ENCODE assay signal across 10 mouse cellular contexts in genomic region chr2:5451654-5452053, GRCm38 (mm10).
DNase-seq lines count a peak whose midpoint lies in the region; ATAC-seq and TF ChIP-seq lines count a peak whose summit lies in the region.
"Had no signal": no experiment of that assay in that cellular context is flagged by ENCODE, and none has a peak within 500 bp of the region (broad histone marks: within the 10 kb centered on the region; RNA-seq: fewer than 3 reads in every experiment).

No protein-coding gene starts in this region.

- no peak overlapping the region for H3K9ac ChIP-seq in forebrain, postnatal 0 days
- no peak overlapping the region for H3K9ac ChIP-seq in forebrain, embryonic 15.5 days (replicated peaks)
- no peak overlapping the region for H3K9ac ChIP-seq in liver, postnatal 0 days (replicated peaks)
- no peak overlapping the region for H3K9ac ChIP-seq in liver, embryonic 12.5 days
- H3K9ac ChIP-seq in midbrain, postnatal 0 days (replicated peaks; ENCODE audit: low read length, poor library complexity, severe bottlenecking) = no peak overlapping the region
- H3K9ac ChIP-seq: stomach, embryonic 15.5 days had no signal

- 96% methylated on average over 2 of the region's 2 CpGs for WGBS in forebrain, postnatal 0 days
- 96% methylated on average over 2 of the region's 2 CpGs for WGBS in forebrain, embryonic 15.5 days
- 85% methylated on average over 2 of the region's 2 CpGs for WGBS in liver, postnatal 0 days (ENCODE audit: insufficient replicate concordance)
- WGBS in liver, embryonic 12.5 days (ENCODE audit: insufficient replicate concordance) = 79% methylated on average over 2 of the region's 2 CpGs
- WGBS in midbrain, postnatal 0 days = 92% methylated on average over 2 of the region's 2 CpGs

- no peak overlapping the region for H3K4me2 ChIP-seq in forebrain, postnatal 0 days (ENCODE audit: low read depth)
- no peak overlapping the region for H3K4me2 ChIP-seq in forebrain, embryonic 15.5 days (replicated peaks)
- no peak overlapping the region for H3K4me2 ChIP-seq in liver, postnatal 0 days (ENCODE audit: low read depth, low read length)
- no peak overlapping the region for H3K4me2 ChIP-seq in liver, embryonic 12.5 days
- no peak overlapping the region for H3K4me2 ChIP-seq in midbrain, postnatal 0 days (ENCODE audit: low read depth, low read length, poor library complexity, severe bottlenecking)
- H3K4me2 ChIP-seq: stomach, embryonic 15.5 days had no signal

- no peaks in the 10 kb centered on the region for H3K36me3 ChIP-seq in forebrain, postnatal 0 days (ENCODE audit: insufficient read depth)
- H3K36me3 ChIP-seq in forebrain, embryonic 15.5 days = no peaks in the 10 kb centered on the region
- H3K36me3 ChIP-seq in liver, postnatal 0 days (replicated peaks; ENCODE audit: insufficient read depth, low read length) = no peaks in the 10 kb centered on the region
- H3K36me3 ChIP-seq in liver, embryonic 12.5 days = no peaks in the 10 kb centered on the region
- no peaks in the 10 kb centered on the region for H3K36me3 ChIP-seq in midbrain, postnatal 0 days (ENCODE audit: insufficient read depth, low read length)
- H3K36me3 ChIP-seq: stomach, embryonic 15.5 days had no signal

- DNase-seq in forebrain, postnatal 0 days = peak; percentile 74
- no peak for DNase-seq in liver, postnatal 0 days
- DNase-seq in midbrain, postnatal 0 days (ENCODE audit: low spot score) = peak; percentile 71
- no peak for DNase-seq in frontal cortex, postnatal 14 days (ENCODE audit: low spot score in 2 of 2)

- TF ChIP-seq CTCF in forebrain, postnatal 0 days (IDR thresholded peaks at IDR 0.05; ENCODE audit: low read depth) = peak; percentile 80
- TF ChIP-seq CTCF in liver, postnatal 0 days (IDR thresholded peaks at IDR 0.05; ENCODE audit: low read depth) = peak; percentile 74
- peak; percentile 87 for TF ChIP-seq CTCF in midbrain, postnatal 0 days (IDR thresholded peaks at IDR 0.05)

- TF ChIP-seq EP300 in liver, postnatal 0 days (IDR thresholded peaks at IDR 0.05; ENCODE audit: low read depth) = no peak

- H3K9me3 ChIP-seq in forebrain, postnatal 0 days (ENCODE audit: low read length) = no peaks in the 10 kb centered on the region
- no peaks in the 10 kb centered on the region for H3K9me3 ChIP-seq in forebrain, embryonic 15.5 days
- no peaks in the 10 kb centered on the region for H3K9me3 ChIP-seq in liver, postnatal 0 days (ENCODE audit: low read length)
- H3K9me3 ChIP-seq in liver, embryonic 12.5 days (replicated peaks) = no peaks in the 10 kb centered on the region
- H3K9me3 ChIP-seq in midbrain, postnatal 0 days (ENCODE audit: low read length) = no peaks in the 10 kb centered on the region
- H3K9me3 ChIP-seq: megakaryocyte, embryonic 14.5 days; stomach, embryonic 15.5 days had no signal

- H3K27ac ChIP-seq in forebrain, postnatal 0 days (ENCODE audit: low read depth, low read length) = no peak overlapping the region
- H3K27ac ChIP-seq in forebrain, embryonic 15.5 days (replicated peaks) = no peak overlapping the region
- H3K27ac ChIP-seq in liver, postnatal 0 days (ENCODE audit: low read depth) = no peak overlapping the region
- H3K27ac ChIP-seq in liver, embryonic 12.5 days = no peak overlapping the region
- H3K27ac ChIP-seq in midbrain, postnatal 0 days (ENCODE audit: low read depth, low read length) = no peak overlapping the region
- H3K27ac ChIP-seq: stomach, embryonic 15.5 days had no signal

- 0 out of 2 replicates have a peak, but pooled peaks cover 7% of the 10 kb centered on the region for H3K4me1 ChIP-seq in forebrain, postnatal 0 days (ENCODE audit: insufficient read depth)
- H3K4me1 ChIP-seq in forebrain, embryonic 15.5 days = no peaks in the 10 kb centered on the region
- H3K4me1 ChIP-seq in liver, postnatal 0 days (ENCODE audit: insufficient read depth) = 0 out of 2 replicates have a peak, but pooled peaks cover 2% of the 10 kb centered on the region
- peaks cover 6% of the 10 kb centered on the region for H3K4me1 ChIP-seq in liver, embryonic 12.5 days
- H3K4me1 ChIP-seq in midbrain, postnatal 0 days (ENCODE audit: insufficient read depth, low read length) = no peaks in the 10 kb centered on the region
- H3K4me1 ChIP-seq: megakaryocyte, embryonic 14.5 days had no signal

- H3K4me3 ChIP-seq in forebrain, postnatal 0 days (ENCODE audit: low read depth, low read length) = no peak overlapping the region
- no peak overlapping the region for H3K4me3 ChIP-seq in forebrain, embryonic 15.5 days
- no peak overlapping the region for H3K4me3 ChIP-seq in liver, postnatal 0 days (ENCODE audit: low read depth, low read length)
- H3K4me3 ChIP-seq in liver, embryonic 12.5 days = no peak overlapping the region
- no peak overlapping the region for H3K4me3 ChIP-seq in midbrain, postnatal 0 days (ENCODE audit: low read depth, low read length)
- H3K4me3 ChIP-seq: megakaryocyte, embryonic 14.5 days; stomach, embryonic 15.5 days had no signal

- H3K27me3 ChIP-seq in forebrain, postnatal 0 days (ENCODE audit: insufficient read depth, low read length) = no peaks in the 10 kb centered on the region
- no peaks in the 10 kb centered on the region for H3K27me3 ChIP-seq in forebrain, embryonic 15.5 days
- H3K27me3 ChIP-seq in liver, postnatal 0 days (ENCODE audit: insufficient read depth, low read length) = no peaks in the 10 kb centered on the region
- H3K27me3 ChIP-seq in liver, embryonic 12.5 days (replicated peaks) = no peaks in the 10 kb centered on the region
- no peaks in the 10 kb centered on the region for H3K27me3 ChIP-seq in midbrain, postnatal 0 days (ENCODE audit: insufficient read depth, low read length)
- H3K27me3 ChIP-seq: stomach, embryonic 15.5 days had no signal

- peak; percentile 42; the same call in 1 of the 2 replicates for ATAC-seq in forebrain, postnatal 0 days
- ATAC-seq in forebrain, embryonic 15.5 days (replicated peaks) = no peak
- no peak for ATAC-seq in liver, postnatal 0 days
- ATAC-seq in liver, embryonic 12.5 days = no peak
- peak; percentile 54 for ATAC-seq in activated CD4-positive, CD25-positive, alpha-beta regulatory T cell, adult 4 months
- no peak for ATAC-seq in midbrain, postnatal 0 days (ENCODE audit: low FRiP score)
- no peak for ATAC-seq in megakaryocyte, adult 5-6 weeks (ENCODE audit: poor library complexity, severe bottlenecking)

Comparison
In these comparisons a context has a peak if more than half of its experiments do, and no peak if none do; other contexts are left out.
1. ATAC-seq: peak in forebrain, postnatal 0 days (single experiment) and activated CD4-positive, CD25-positive, alpha-beta regulatory T cell, adult 4 months (single experiment); none in forebrain, embryonic 15.5 days (single experiment), liver, postnatal 0 days (single experiment), liver, embryonic 12.5 days (single experiment), midbrain, postnatal 0 days (single experiment) and megakaryocyte, adult 5-6 weeks (single experiment).
2. DNase-seq: peak in forebrain, postnatal 0 days (single experiment) and midbrain, postnatal 0 days (single experiment); none in liver, postnatal 0 days (single experiment) and frontal cortex, postnatal 14 days (0 of 2).
3. Peak in every context shown above with its lines, with median percentiles within 50 percentile points of each other: CTCF ChIP-seq.